Mouse (Mus musculus) limb, embryonic 13.5 days (tissue): ENCODE results near the gene Mtmr12. TPM values are rescaled to one million over a fixed set of nuclear protein-coding genes. Genes with fewer than 3 reads are reported as not detected.
A peak's percentile ranks its signal among the peaks of the same experiment; 100 is the strongest.

Experiments used
- ATAC-seq: fragments of 200-750 bp; cut with Nextera tagmentation; 2 replicates; pipeline ENCODE4 v1.8.0; 2017; ENCODE audit warnings: low read depth, moderate number of reproducible peaks, moderate TSS enrichment; ENCODE audit not compliant: low FRiP score
- H3K27ac ChIP-seq: fragments of 300-500 bp; sonication (generic); 2 replicates; pipeline ENCODE4 v1.5.1; 2015; ENCODE audit warnings: inconsistent platforms, mild to moderate bottlenecking, moderate library complexity
- H3K27me3 ChIP-seq: fragments of 300-500 bp; sonication (generic); 2 replicates; pipeline ENCODE4 v1.6.1; 2015; ENCODE audit warnings: mild to moderate bottlenecking, inconsistent platforms
- H3K36me3 ChIP-seq: fragments of 300-500 bp; sonication (generic); 2 replicates; pipeline ENCODE4 v1.6.1; 2015; ENCODE audit warnings: inconsistent platforms, mild to moderate bottlenecking, moderate library complexity
- H3K4me1 ChIP-seq: fragments of 300-500 bp; sonication (generic); 2 replicates; pipeline ENCODE4 v1.6.1; 2015; ENCODE audit warnings: inconsistent platforms
- H3K4me2 ChIP-seq: fragments of 300-500 bp; sonication (generic); replicated peaks from 2 replicates; pipeline ENCODE4 v1.6.1; 2015; ENCODE audit warnings: inconsistent platforms, mild to moderate bottlenecking, moderate library complexity
- H3K4me3 ChIP-seq: fragments of 300-500 bp; sonication (generic); 2 replicates; pipeline ENCODE4 v1.5.1; 2015; ENCODE audit warnings: moderate library complexity, mild to moderate bottlenecking, inconsistent platforms
- H3K9ac ChIP-seq: fragments of 300-500 bp; sonication (generic); 2 replicates; pipeline ENCODE4 v1.6.1; 2015; ENCODE audit warnings: mild to moderate bottlenecking, inconsistent platforms
- H3K9me3 ChIP-seq: fragments of 300-500 bp; sonication (generic); 2 replicates; pipeline ENCODE4 v1.6.1; 2016; ENCODE audit warnings: inconsistent platforms
- WGBS: fragments of 180-500 bp; shearing (Covaris S2); methylation state at CpG from one replicate; pipeline ENCODE4 v1.1.7; 2015; 5-methylcytosine and 5-hydroxymethylcytosine counted together
- polyA plus RNA-seq: library from polyadenylated mRNA; unstranded; fragments of >200 nt; fragmentation: Nextera tagmentation; extraction: Ambion mirVana; gene quantifications from 2 replicates; pipeline ENCODE4 v1.2.1, GENCODE M21; 2015

Gene Mtmr12
- polyA plus RNA-seq, 1 experiment from 2014 or later, result 18.5 TPM

- no peak for ATAC-seq
- no peak overlapping the region for H3K4me3 ChIP-seq
- H3K9me3 ChIP-seq, result no peaks in the 10 kb centered on the region
- no peaks in the 10 kb centered on the region for H3K27me3 ChIP-seq
- no peak overlapping the region for H3K4me2 ChIP-seq
- peaks cover 32% of the 10 kb centered on the region for H3K36me3 ChIP-seq
- peaks cover 22% of the 10 kb centered on the region for H3K4me1 ChIP-seq
- no peak overlapping the region for H3K9ac ChIP-seq
- H3K27ac ChIP-seq, result no peak overlapping the region; the same call in 1 of the 2 replicates
- 64% methylated on average over 10 of the region's 10 CpGs for WGBS
These were observed 24.9 kb downstream of the Mtmr12 start for GRCm38 (mm10) chr15:12229603-12230242.

GRCm38 (mm10) chr15:12230243-12230935 is 25.6 kb downstream of the Mtmr12 start:
- H3K9me3 ChIP-seq, result no peaks in the 10 kb centered on the region
- peaks cover 37% of the 10 kb centered on the region for H3K36me3 ChIP-seq
- WGBS, result 46% methylated on average over 12 of the region's 12 CpGs
- ATAC-seq, result peak; percentile 34; the same call in 1 of the 2 replicates
- no peaks in the 10 kb centered on the region for H3K27me3 ChIP-seq
- peaks cover 22% of the 10 kb centered on the region for H3K4me1 ChIP-seq
- no peak overlapping the region for H3K4me3 ChIP-seq
- no peak overlapping the region for H3K4me2 ChIP-seq
- peak overlapping the region; percentile 28; the same call in 1 of the 2 replicates for H3K27ac ChIP-seq
- H3K9ac ChIP-seq, result no peak overlapping the region

- Histone ChIP-seq H3K9ac (no peak overlapping the region), H3K27me3 (no peaks in the 10 kb centered on the region), H3K4me3 (no peak overlapping the region), H3K27ac (no peak overlapping the region), H3K9me3 (no peaks in the 10 kb centered on the region), H3K4me2 (no peak overlapping the region), H3K4me1 (peaks cover 22% of the 10 kb centered on the region), H3K36me3 (peaks cover 47% of the 10 kb centered on the region)
- WGBS, result 87% methylated on average over 6 of the region's 6 CpGs
- no peak for ATAC-seq
These were observed 26.6 kb downstream of the Mtmr12 start for GRCm38 (mm10) chr15:12231462-12231861.

GRCm38 (mm10) chr15:12232429-12232828 is 27.6 kb downstream of the Mtmr12 start:
- no peak overlapping the region for H3K27ac ChIP-seq

GRCm38 (mm10) chr15:12233021-12233420 is 28.2 kb downstream of the Mtmr12 start:
- WGBS, result 82% methylated on average over 4 of the region's 4 CpGs

More at GRCm38 (mm10) chr15:12232429-12232828, 27.6 kb downstream of the Mtmr12 start:
- no peak overlapping the region for H3K4me2 ChIP-seq
- no peak overlapping the region for H3K4me3 ChIP-seq
- no peak for ATAC-seq
- no peak overlapping the region for H3K9ac ChIP-seq
- H3K36me3 ChIP-seq, result peaks cover 56% of the 10 kb centered on the region
- 73% methylated on average over 11 of the region's 11 CpGs for WGBS
- H3K27me3 ChIP-seq, result no peaks in the 10 kb centered on the region
- peaks cover 22% of the 10 kb centered on the region for H3K4me1 ChIP-seq
- no peaks in the 10 kb centered on the region for H3K9me3 ChIP-seq

GRCm38 (mm10) chr15:12235559-12235958 is 30.7 kb downstream of the Mtmr12 start:
- WGBS, result 36% methylated on average over 1 of the region's 1 CpGs
- Histone ChIP-seq H3K36me3 (peaks cover 86% of the 10 kb centered on the region), H3K9ac (no peak overlapping the region), H3K4me2 (no peak overlapping the region), H3K27me3 (no peaks in the 10 kb centered on the region), H3K4me1 (peaks cover 13% of the 10 kb centered on the region), H3K27ac (no peak overlapping the region), H3K9me3 (no peaks in the 10 kb centered on the region), H3K4me3 (no peak overlapping the region)
- no peak for ATAC-seq

More at GRCm38 (mm10) chr15:12233021-12233420, 28.2 kb downstream of the Mtmr12 start:
- Histone ChIP-seq H3K36me3 (peaks cover 62% of the 10 kb centered on the region), H3K9ac (no peak overlapping the region), H3K9me3 (no peaks in the 10 kb centered on the region), H3K4me1 (peaks cover 22% of the 10 kb centered on the region), H3K27me3 (no peaks in the 10 kb centered on the region), H3K27ac (no peak overlapping the region), H3K4me2 (no peak overlapping the region), H3K4me3 (no peak overlapping the region)
- ATAC-seq, result no peak

- Histone ChIP-seq H3K9ac (no peak overlapping the region), H3K36me3 (peaks cover 89% of the 10 kb centered on the region), H3K27me3 (no peaks in the 10 kb centered on the region), H3K9me3 (no peaks in the 10 kb centered on the region), H3K4me3 (no peak overlapping the region), H3K4me2 (no peak overlapping the region), H3K4me1 (peaks cover 10% of the 10 kb centered on the region), H3K27ac (no peak overlapping the region)
- ATAC-seq, result no peak
- 61% methylated on average over 4 of the region's 4 CpGs for WGBS
These were observed 31.2 kb downstream of the Mtmr12 start for GRCm38 (mm10) chr15:12235983-12236382.

- Histone ChIP-seq H3K9me3 (no peaks in the 10 kb centered on the region), H3K36me3 (peaks cover 82% of the 10 kb centered on the region), H3K4me1 (peaks cover 8% of the 10 kb centered on the region), H3K4me3 (no peak overlapping the region), H3K27me3 (no peaks in the 10 kb centered on the region), H3K4me2 (no peak overlapping the region), H3K27ac (no peak overlapping the region), H3K9ac (no peak overlapping the region)
- WGBS, result 89% methylated on average over 2 of the region's 2 CpGs
- no peak for ATAC-seq
These were observed 32.1 kb downstream of the Mtmr12 start for GRCm38 (mm10) chr15:12236961-12237360.

GRCm38 (mm10) chr15:12237539-12237938 is 32.7 kb downstream of the Mtmr12 start:
- Histone ChIP-seq H3K36me3 (peaks cover 76% of the 10 kb centered on the region), H3K4me3 (no peak overlapping the region), H3K27me3 (no peaks in the 10 kb centered on the region), H3K27ac (no peak overlapping the region), H3K4me2 (no peak overlapping the region), H3K4me1 (peaks cover 2% of the 10 kb centered on the region), H3K9ac (no peak overlapping the region), H3K9me3 (no peaks in the 10 kb centered on the region)
- WGBS, result 86% methylated on average over 4 of the region's 4 CpGs
- ATAC-seq, result no peak

GRCm38 (mm10) chr15:12238337-12238736 is 33.5 kb downstream of the Mtmr12 start:
- H3K27me3 ChIP-seq, result no peaks in the 10 kb centered on the region
- peaks cover 68% of the 10 kb centered on the region for H3K36me3 ChIP-seq
- ATAC-seq, result no peak
- H3K4me1 ChIP-seq, result no peaks in the 10 kb centered on the region
- H3K4me2 ChIP-seq, result no peak overlapping the region
- 84% methylated on average over 6 of the region's 6 CpGs for WGBS
- no peaks in the 10 kb centered on the region for H3K9me3 ChIP-seq
- no peak overlapping the region for H3K4me3 ChIP-seq
- no peak overlapping the region for H3K27ac ChIP-seq
- H3K9ac ChIP-seq, result no peak overlapping the region

GRCm38 (mm10) chr15:12240705-12241328 is 36.0 kb downstream of the Mtmr12 start:
- Histone ChIP-seq H3K27ac (no peak overlapping the region), H3K9me3 (no peaks in the 10 kb centered on the region), H3K4me2 (no peak overlapping the region), H3K4me3 (no peak overlapping the region), H3K4me1 (no peaks in the 10 kb centered on the region), H3K9ac (no peak overlapping the region), H3K27me3 (no peaks in the 10 kb centered on the region), H3K36me3 (peaks cover 69% of the 10 kb centered on the region)
- no peak for ATAC-seq
- WGBS, result 89% methylated on average over 3 of the region's 3 CpGs

GRCm38 (mm10) chr15:12243792-12244191 is 39.0 kb downstream of the Mtmr12 start:
- Histone ChIP-seq H3K9ac (no peak overlapping the region), H3K27ac (no peak overlapping the region), H3K36me3 (peaks cover 58% of the 10 kb centered on the region), H3K9me3 (no peaks in the 10 kb centered on the region), H3K4me2 (no peak overlapping the region), H3K27me3 (no peaks in the 10 kb centered on the region), H3K4me1 (0 out of 2 replicates have a peak, but pooled peaks cover 9% of the 10 kb centered on the region), H3K4me3 (no peak overlapping the region)
- 74% methylated on average over 3 of the region's 3 CpGs for WGBS
- ATAC-seq, result no peak
